Mouse (Mus musculus) limb, embryonic 10.5 days (tissue): ENCODE results near the gene Hydin. TPM values are rescaled to one million over a fixed set of nuclear protein-coding genes. Genes with fewer than 3 reads are reported as not detected.
"Not testable (repeated sequence)": the region's sequence is repeated elsewhere in the genome, so short reads cannot be mapped to it uniquely, and the experiment has no call there.

Source experiments
- DNase-seq: peaks from one replicate; pipeline ENCODE4 v3.0.0-alpha.2; 2017; ENCODE audit warnings: low spot score
- H3K27ac ChIP-seq: fragments of 300-500 bp; sonication (generic); 2 replicates; pipeline ENCODE4 v1.5.1; 2016; ENCODE audit warnings: mild to moderate bottlenecking
- H3K27me3 ChIP-seq: fragments of 300-500 bp; sonication (generic); 2 replicates; pipeline ENCODE4 v1.6.1; 2016; ENCODE audit warnings: low read depth, mild to moderate bottlenecking; ENCODE audit not compliant: poor library complexity, severe bottlenecking
- H3K36me3 ChIP-seq: fragments of 300-500 bp; sonication (generic); 2 replicates; pipeline ENCODE4 v1.6.1; 2016; ENCODE audit warnings: mild to moderate bottlenecking, moderate library complexity
- H3K4me1 ChIP-seq: fragments of 300-500 bp; sonication (generic); 2 replicates; pipeline ENCODE4 v1.6.1; 2016
- H3K4me3 ChIP-seq: fragments of 300-500 bp; sonication (generic); 2 replicates; pipeline ENCODE4 v1.5.1; 2016; ENCODE audit warnings: mild to moderate bottlenecking, moderate library complexity
- H3K9me3 ChIP-seq: fragments of 300-500 bp; sonication (generic); replicated peaks from 2 replicates; pipeline ENCODE4 v1.6.1; 2016; ENCODE audit warnings: mild to moderate bottlenecking
- WGBS: fragments of 180-500 bp; shearing (Covaris S2); methylation state at CpG from one replicate; pipeline ENCODE4 v1.1.7; 2016; 5-methylcytosine and 5-hydroxymethylcytosine counted together
- polyA plus RNA-seq: library from polyadenylated mRNA; unstranded; fragments of >200 nt; fragmentation: Nextera tagmentation; extraction: Ambion mirVana; gene quantifications from 2 replicates; pipeline ENCODE4 v1.2.1, GENCODE M21; 2016

Hydin gene
- polyA plus RNA-seq, 1 experiment from 2014 or later, result 0.01 TPM

GRCm38 (mm10) chr8:110346915-110347314, 80.1 kb downstream of the Hydin start:
- H3K4me3 ChIP-seq, result no peak overlapping the region
- no peaks in the 10 kb centered on the region for H3K9me3 ChIP-seq
- 0 out of 2 replicates have a peak, but pooled peaks cover 4% of the 10 kb centered on the region for H3K4me1 ChIP-seq
- 80% methylated on average over 1 of the region's 1 CpGs for WGBS
- no peaks in the 10 kb centered on the region for H3K36me3 ChIP-seq
- no peak overlapping the region for H3K27ac ChIP-seq
- DNase-seq, result no peak
- no peaks in the 10 kb centered on the region for H3K27me3 ChIP-seq

- Histone ChIP-seq H3K27ac (no peak overlapping the region), H3K9me3 (no peaks in the 10 kb centered on the region), H3K4me1 (0 out of 2 replicates have a peak, but pooled peaks cover 4% of the 10 kb centered on the region), H3K36me3 (no peaks in the 10 kb centered on the region), H3K27me3 (no peaks in the 10 kb centered on the region), H3K4me3 (no peak overlapping the region)
- no peak for DNase-seq
- WGBS, result 87% methylated on average over 3 of the region's 3 CpGs
These were observed 83.9 kb downstream of the Hydin start for GRCm38 (mm10) chr8:110350725-110351124.

DNA sequence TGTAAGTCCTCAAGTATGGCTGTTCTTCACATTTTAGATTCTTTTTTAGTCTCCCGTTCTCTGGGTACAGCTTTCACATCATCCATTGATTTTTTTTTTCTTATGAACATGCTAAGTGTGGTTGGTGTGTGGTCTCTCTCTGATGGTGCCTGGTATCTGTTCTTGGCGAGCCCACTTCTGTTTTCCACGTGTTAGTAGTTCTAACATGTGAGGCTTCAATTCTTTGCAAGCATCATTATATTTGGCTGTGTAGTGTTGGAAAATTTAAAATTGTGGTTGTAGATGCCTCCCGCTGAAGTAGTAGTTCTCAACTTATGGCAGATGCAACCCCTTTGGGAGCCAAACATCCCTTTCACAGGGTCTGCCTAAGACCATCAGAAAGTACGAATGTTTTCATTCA, 85.1 kb downstream of the Hydin start:
- DNase-seq, result no peak
- Histone ChIP-seq H3K27me3 (no peaks in the 10 kb centered on the region), H3K9me3 (no peaks in the 10 kb centered on the region), H3K36me3 (no peaks in the 10 kb centered on the region), H3K4me3 (no peak overlapping the region), H3K27ac (no peak overlapping the region), H3K4me1 (no peaks in the 10 kb centered on the region)
- WGBS, result 87% methylated on average over 5 of the region's 5 CpGs

DNA sequence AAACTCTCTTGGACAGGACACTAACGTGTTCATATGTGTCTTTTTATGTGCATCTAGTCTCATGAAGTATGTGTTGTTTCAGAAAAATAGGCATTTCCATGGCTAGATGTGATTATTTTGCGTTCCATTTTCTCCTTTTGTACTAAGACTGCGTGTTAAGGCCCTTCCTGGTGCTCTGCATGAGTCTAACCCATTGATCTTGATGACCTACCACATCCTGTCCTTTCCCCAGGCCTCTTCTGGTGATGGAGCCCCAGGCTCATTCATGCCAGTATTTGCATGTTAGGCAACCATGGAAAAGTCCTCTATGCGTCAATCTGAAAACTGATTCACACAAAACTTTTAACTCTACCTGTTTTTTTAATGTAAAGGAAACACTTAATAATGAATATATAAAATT, 96.2 kb downstream of the Hydin start:
- Histone ChIP-seq H3K4me3 (no peak overlapping the region), H3K27me3 (no peaks in the 10 kb centered on the region), H3K4me1 (no peaks in the 10 kb centered on the region), H3K27ac (no peak overlapping the region), H3K36me3 (no peaks in the 10 kb centered on the region), H3K9me3 (no peaks in the 10 kb centered on the region)
- 91% methylated on average over 4 of the region's 4 CpGs for WGBS
- no peak for DNase-seq

GRCm38 (mm10) chr8:110372836-110373235, 106.1 kb downstream of the Hydin start:
- 88% methylated on average over 13 of the region's 13 CpGs for WGBS
- no peaks in the 10 kb centered on the region for H3K27me3 ChIP-seq
- no peaks in the 10 kb centered on the region for H3K36me3 ChIP-seq
- H3K4me3 ChIP-seq, result no peak overlapping the region
- no peaks in the 10 kb centered on the region for H3K4me1 ChIP-seq
- DNase-seq, result no peak
- no peak overlapping the region for H3K27ac ChIP-seq
- H3K9me3 ChIP-seq, result no peaks in the 10 kb centered on the region

DNA sequence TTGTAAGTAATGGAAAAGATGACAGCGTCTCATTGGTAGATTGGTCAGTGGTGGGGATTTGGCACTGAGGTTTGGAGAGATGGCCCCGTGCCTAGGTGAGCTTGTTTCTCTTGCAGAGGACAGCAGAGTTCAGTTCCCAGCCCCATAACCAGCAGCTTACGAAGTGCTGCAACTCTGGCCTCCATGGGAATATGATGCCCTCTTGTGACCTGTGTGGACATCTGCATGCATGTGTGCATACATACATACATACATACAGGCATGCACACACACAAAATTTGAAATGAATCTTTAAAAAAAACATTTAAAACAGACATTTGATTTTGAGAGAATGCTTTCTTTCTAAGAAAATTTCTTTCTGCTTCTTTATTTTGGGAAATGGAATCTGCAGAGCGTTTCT, 106.9 kb downstream of the Hydin start:
- WGBS, result 88% methylated on average over 4 of the region's 4 CpGs
- Histone ChIP-seq H3K27ac (no peak overlapping the region), H3K27me3 (no peaks in the 10 kb centered on the region), H3K4me1 (no peaks in the 10 kb centered on the region), H3K36me3 (no peaks in the 10 kb centered on the region), H3K4me3 (no peak overlapping the region), H3K9me3 (no peaks in the 10 kb centered on the region)
- no peak for DNase-seq

DNA sequence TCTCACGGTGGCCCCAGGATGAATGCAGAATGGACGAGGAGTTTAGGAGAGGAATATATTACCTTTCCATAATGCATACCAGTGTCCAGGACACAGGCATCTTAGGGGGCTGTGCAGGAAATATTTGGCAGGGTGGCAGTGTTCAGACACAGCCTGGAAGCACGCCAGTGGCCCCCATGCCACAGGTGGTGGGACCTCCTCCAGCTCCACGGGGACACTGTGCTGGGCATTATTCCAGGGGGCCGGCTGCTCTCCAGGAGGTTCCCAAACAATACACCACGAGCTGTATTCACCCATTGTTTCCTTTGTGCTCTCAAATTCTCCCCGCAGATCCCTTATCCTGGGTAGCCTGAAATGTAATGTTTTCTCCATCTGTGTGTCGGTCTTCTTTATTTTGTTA, 116.0 kb downstream of the Hydin start:
- Histone ChIP-seq H3K27me3 (no peaks in the 10 kb centered on the region), H3K36me3 (no peaks in the 10 kb centered on the region), H3K4me3 (no peak overlapping the region), H3K27ac (no peak overlapping the region), H3K9me3 (no peaks in the 10 kb centered on the region), H3K4me1 (no peaks in the 10 kb centered on the region)
- DNase-seq, result no peak
- 72% methylated on average over 8 of the region's 8 CpGs for WGBS

GRCm38 (mm10) chr8:110384632-110385031, 117.9 kb downstream of the Hydin start:
- not testable (repeated sequence) for H3K4me1 ChIP-seq, H3K27ac ChIP-seq, H3K4me3 ChIP-seq, H3K27me3 ChIP-seq, DNase-seq, H3K36me3 ChIP-seq, H3K9me3 ChIP-seq
- 91% methylated on average over 6 of the region's 6 CpGs for WGBS

DNA sequence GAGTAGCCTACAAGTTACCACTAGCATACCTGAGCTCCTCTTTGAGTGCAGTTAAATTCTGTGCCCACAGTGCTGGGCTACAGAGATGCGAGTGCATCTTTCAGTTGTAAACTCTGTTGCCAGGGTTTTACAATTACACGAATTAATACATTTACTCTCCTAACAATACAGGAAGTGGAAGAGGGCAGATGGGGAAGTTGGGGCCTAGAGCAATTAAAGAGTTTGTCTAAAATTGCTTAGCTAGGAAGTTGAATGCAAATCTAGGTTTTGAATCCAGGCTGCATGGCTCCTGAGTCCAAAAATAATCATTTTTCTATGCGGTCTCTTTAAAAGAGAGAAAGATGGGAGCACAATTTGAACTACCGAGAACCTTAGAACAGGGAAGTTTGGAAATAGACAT, 128.9 kb downstream of the Hydin start:
- H3K4me1 ChIP-seq, result peaks cover 28% of the 10 kb centered on the region
- 90% methylated on average over 4 of the region's 4 CpGs for WGBS
- no peaks in the 10 kb centered on the region for H3K27me3 ChIP-seq
- no peak overlapping the region for H3K4me3 ChIP-seq
- H3K9me3 ChIP-seq, result no peaks in the 10 kb centered on the region
- no peak overlapping the region for H3K27ac ChIP-seq
- no peaks in the 10 kb centered on the region for H3K36me3 ChIP-seq
- no peak for DNase-seq

DNA sequence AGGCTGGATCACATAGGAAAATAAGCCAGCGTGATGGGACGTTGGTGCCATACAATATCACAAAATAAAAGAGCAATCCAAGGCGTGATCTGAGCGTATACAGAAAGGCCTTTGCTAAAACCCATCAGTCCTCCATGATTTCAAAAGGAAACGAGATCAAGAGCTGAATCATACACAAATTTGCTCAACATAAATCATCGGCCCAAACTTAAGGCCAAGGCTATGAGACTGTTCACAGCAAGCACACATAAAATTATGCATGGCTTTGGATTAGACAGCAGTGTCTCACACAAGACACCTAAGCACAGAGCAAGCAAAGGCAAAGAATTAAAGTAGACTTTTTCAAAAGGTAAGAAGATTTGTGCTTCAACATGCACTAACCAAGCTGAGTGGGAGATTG, 133.8 kb downstream of the Hydin start:
- no peaks in the 10 kb centered on the region for H3K27me3 ChIP-seq
- DNase-seq, result no peak
- WGBS, result 94% methylated on average over 6 of the region's 6 CpGs
- no peaks in the 10 kb centered on the region for H3K36me3 ChIP-seq
- no peak overlapping the region for H3K27ac ChIP-seq
- no peaks in the 10 kb centered on the region for H3K9me3 ChIP-seq
- peaks cover 14% of the 10 kb centered on the region for H3K4me1 ChIP-seq
- H3K4me3 ChIP-seq, result no peak overlapping the region

DNA sequence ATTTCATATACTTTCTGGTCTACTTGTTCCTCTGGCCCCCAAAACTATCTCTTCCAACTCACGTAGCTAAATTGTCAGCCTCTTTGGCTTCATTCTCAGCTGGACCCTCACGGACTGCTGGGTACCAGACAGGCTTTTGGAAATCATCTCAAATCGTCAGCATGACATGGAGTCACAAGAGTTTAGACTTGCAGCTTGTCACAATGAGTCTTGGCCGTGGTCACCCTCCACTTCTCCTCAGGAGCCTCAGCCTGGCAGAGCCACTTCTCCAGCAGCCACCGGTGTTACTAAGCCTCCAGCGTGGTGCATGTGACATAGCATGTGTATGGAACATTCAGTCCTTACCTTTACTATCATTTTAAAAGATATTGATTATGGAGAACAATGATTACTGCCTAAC, 135.5 kb downstream of the Hydin start:
- H3K9me3 ChIP-seq, result no peaks in the 10 kb centered on the region
- H3K4me3 ChIP-seq, result no peak overlapping the region
- H3K27me3 ChIP-seq, result no peaks in the 10 kb centered on the region
- 56% methylated on average over 6 of the region's 6 CpGs for WGBS
- peaks cover 9% of the 10 kb centered on the region for H3K4me1 ChIP-seq
- H3K27ac ChIP-seq, result no peak overlapping the region
- H3K36me3 ChIP-seq, result no peaks in the 10 kb centered on the region
- DNase-seq, result no peak

DNA sequence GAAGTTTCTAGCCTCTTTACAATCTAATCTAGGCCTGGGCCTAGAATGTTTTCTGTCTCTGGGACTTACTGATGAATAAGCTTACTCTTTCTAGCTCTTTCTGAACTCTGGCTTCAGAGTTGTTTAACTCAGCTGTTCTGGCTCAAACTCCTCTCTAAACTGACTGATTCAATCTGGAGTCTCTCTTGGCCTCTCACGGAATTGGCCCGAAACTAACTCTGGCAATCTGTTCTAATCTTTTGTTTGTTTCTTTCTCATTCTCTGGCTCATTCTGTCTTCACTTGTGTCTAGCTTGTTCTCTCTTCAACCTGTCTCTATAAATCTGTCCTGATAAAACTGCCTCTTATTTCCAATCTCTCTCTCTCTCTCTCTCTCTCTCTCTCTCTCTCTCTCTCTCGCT, 137.7 kb downstream of the Hydin start:
- no peak for DNase-seq
- no peaks in the 10 kb centered on the region for H3K9me3 ChIP-seq
- H3K27me3 ChIP-seq, result no peaks in the 10 kb centered on the region
- H3K4me3 ChIP-seq, result no peak overlapping the region
- H3K27ac ChIP-seq, result no peak overlapping the region
- H3K4me1 ChIP-seq, result peaks cover 9% of the 10 kb centered on the region
- 89% methylated on average over 3 of the region's 3 CpGs for WGBS
- H3K36me3 ChIP-seq, result no peaks in the 10 kb centered on the region

- no peak overlapping the region for H3K4me3 ChIP-seq
- H3K9me3 ChIP-seq, result no peaks in the 10 kb centered on the region
- no peak for DNase-seq
- peaks cover 35% of the 10 kb centered on the region for H3K4me1 ChIP-seq
- no peaks in the 10 kb centered on the region for H3K36me3 ChIP-seq
- no peaks in the 10 kb centered on the region for H3K27me3 ChIP-seq
- WGBS, result 88% methylated on average over 4 of the region's 4 CpGs
- no peak overlapping the region for H3K27ac ChIP-seq
These were observed 148.3 kb downstream of the Hydin start for GRCm38 (mm10) chr8:110415121-110415520.

GRCm38 (mm10) chr8:110416931-110417330, 150.2 kb downstream of the Hydin start:
- H3K27me3 ChIP-seq, result no peaks in the 10 kb centered on the region
- H3K27ac ChIP-seq, result no peak overlapping the region
- H3K9me3 ChIP-seq, result no peaks in the 10 kb centered on the region
- H3K36me3 ChIP-seq, result no peaks in the 10 kb centered on the region
- WGBS, result 89% methylated on average over 3 of the region's 3 CpGs
- H3K4me1 ChIP-seq, result peaks cover 29% of the 10 kb centered on the region
- no peak for DNase-seq
- no peak overlapping the region for H3K4me3 ChIP-seq
